Mouse (Mus musculus): ENCODE results near the gene Cenpa.
A peak's percentile ranks its signal among the peaks of the same experiment; 100 is the strongest.

Cenpa gene

DNA sequence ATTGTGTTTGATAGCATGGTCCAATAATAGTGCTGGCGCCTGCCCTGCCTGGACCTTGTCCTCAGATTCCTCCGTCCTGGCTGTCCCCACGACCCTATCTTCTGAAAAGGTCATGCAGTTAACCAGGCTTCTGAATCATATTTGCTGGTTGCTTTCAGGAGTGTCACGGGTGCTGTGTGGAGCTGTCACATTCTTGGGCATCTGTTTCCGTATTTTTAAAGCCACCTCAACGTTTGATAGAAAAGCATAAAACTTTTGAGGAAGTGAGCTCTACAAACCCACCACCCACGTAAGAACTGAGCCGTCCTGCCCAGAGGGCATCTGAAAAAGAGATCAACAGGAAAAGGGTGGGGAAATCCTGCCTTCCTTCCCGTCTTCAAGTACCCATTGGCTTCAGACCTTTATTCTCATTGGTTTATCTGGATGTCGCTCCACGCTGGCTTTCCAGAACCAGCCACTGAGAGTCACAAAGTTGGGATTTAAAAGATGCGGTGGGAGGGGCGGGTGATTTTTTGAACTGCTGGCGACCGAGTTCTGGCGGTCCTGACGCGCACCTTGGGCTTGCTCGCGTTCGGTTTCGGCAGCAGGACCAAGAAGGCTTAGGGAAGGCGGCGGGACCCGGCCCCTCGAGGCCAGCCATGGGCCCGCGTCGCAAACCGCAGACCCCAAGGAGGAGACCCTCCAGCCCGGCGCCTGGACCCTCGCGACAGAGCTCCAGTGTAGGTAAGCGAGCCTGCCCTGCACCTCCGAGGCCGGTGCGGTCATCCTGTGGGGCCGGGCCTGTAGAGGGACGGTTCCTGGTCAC lies at the start of gene Cenpa:
Cenpa (plus strand) TSS at position 387 of the 805 bp plus-strand sequence.
- DNase-seq (ENCODE audit: low spot score in 2 of 2), result peak; percentile 85 to 92

DNA sequence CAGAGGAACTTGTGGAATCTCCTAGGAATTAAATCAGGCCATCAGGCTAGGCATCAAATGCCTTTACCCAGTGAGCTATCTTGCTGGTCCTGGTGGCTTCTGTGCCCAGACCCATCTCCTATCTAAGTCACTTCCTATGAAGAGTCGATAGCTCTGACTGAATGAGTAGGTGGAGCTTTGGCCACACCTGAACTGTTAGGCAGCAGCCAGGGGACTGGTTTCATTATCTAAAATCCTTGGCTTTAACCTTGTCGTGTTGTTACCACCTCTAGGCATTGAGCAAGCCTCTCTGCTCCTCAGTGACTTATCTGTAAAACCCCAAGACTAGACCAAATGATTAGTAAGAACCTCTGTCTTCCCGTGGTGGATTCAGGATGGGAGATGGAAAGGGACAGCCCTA lies 49.2 kb upstream of the Cenpa start:
- no peak for DNase-seq (ENCODE audit: low spot score in 2 of 2)

DNA sequence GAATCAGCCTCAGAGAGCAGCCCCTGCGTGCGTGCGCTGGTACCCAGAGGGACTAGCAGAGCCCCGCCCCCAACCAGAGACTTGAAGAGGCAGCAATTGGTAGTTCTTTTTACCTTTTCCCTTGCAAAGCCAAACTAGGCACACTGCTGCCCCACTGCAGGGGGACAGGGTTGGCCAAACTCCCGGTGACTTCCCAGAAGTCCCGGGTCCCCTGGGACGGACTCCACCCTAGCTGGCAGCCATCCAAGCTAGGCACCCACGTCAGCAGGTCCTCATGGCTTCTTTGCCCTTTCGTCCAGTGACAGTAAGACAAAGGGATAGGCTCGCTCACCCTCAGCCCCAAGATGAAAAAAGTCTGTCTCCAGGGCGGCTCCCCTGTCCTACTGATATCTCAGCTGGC lies 48.7 kb upstream of the Cenpa start:
- no peak for DNase-seq (ENCODE audit: low spot score in 2 of 2)

GRCm38 (mm10) chr5:30618376-30619003 lies 48.1 kb upstream of the Cenpa start:
- DNase-seq (ENCODE audit: low spot score in 2 of 2), result no peak

GRCm38 (mm10) chr5:30619211-30619610 lies 47.4 kb upstream of the Cenpa start:
- DNase-seq (ENCODE audit: low spot score in 2 of 2), result no peak

GRCm38 (mm10) chr5:30620567-30620966 lies 46.0 kb upstream of the Cenpa start:
- DNase-seq (ENCODE audit: low spot score in 2 of 2), result no peak

GRCm38 (mm10) chr5:30621211-30621790 lies 45.3 kb upstream of the Cenpa start:
- DNase-seq (ENCODE audit: low spot score in 2 of 2), result no peak

- DNase-seq (ENCODE audit: low spot score in 2 of 2), result no peak
Measured at GRCm38 (mm10) chr5:30621844-30622176, 44.8 kb upstream of the Cenpa start.

DNA sequence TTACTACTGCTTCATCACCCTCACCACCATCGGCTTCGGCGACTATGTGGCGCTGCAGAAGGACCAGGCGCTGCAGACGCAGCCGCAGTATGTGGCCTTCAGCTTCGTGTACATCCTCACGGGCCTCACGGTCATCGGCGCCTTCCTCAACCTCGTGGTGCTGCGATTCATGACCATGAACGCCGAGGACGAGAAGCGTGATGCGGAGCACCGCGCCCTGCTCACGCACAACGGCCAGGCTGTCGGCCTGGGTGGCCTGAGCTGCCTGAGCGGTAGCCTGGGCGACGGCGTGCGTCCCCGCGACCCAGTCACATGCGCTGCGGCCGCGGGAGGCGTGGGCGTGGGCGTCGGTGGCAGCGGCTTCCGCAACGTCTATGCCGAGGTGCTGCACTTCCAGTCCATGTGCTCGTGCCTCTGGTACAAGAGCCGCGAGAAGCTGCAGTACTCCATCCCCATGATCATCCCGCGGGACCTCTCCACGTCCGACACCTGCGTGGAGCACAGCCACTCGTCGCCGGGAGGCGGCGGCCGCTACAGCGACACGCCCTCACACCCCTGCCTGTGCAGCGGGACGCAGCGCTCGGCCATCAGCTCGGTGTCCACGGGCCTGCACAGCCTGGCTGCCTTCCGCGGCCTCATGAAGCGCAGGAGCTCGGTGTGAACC lies 44.3 kb upstream of the Cenpa start:
- DNase-seq (ENCODE audit: low spot score in 2 of 2), result peak; percentile 45 to 67

- DNase-seq (ENCODE audit: low spot score in 2 of 2), result no peak
Measured at GRCm38 (mm10) chr5:30622841-30623185, 43.8 kb upstream of the Cenpa start.

DNA sequence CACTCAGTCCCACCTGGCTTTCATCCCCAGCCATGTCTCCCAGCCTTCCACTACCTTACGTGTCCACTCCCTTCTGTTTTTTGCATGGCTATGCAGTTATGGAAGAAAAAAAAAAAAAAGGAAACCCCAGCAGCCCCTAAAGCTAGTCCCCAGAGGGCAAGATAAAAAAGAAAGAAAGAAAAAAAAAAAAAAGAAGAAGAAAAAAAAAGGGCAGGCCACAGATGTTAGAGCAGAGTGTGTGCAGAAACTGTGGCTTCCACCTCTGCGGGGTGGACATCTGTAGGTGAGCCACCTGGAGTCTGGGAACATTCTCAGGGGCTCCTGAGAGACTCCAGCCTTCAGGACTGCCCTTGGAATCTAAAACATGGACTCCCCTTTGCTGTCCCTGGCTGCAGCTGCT lies 43.2 kb upstream of the Cenpa start:
- DNase-seq (ENCODE audit: low spot score in 2 of 2), result no peak

DNA sequence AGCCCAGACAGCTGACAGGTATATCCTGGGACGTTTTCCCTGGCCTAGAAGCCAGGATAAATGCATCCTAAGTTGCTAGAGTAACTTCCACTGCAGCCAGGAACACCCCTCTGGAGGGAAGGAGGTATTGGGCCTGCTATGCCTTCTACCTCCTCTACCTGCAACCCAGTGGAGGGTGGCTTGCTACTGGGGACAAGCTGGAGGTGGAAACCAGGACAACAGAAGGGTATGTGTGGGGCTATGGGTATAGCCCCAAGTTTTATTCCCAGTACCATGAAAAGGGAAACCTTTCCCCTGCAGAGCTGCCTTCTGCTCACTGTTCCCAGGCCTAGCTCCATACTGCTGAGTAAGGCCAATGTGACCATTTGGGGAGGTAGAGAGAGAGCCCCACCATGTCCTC lies 42.3 kb upstream of the Cenpa start:
- no peak for DNase-seq (ENCODE audit: low spot score in 2 of 2)

DNA sequence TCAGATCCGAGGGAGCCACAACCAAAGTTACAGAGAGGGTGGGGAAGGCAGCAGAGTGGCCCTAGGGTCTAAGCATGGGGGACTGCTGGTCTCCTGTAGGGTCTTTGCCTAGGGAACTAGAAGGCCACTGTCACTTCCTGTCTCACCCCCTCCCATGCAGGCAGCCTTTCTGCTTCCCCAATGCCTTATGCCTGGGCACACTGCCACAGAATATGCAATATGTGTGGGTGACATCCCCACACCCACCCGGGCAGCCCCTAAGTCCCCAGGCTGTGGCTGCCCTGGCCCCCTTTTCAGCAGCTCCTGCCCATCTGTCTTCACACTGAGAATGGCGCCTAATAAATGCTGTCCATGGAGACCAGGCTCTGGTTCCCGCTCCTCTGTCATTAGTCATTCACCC lies 41.7 kb upstream of the Cenpa start:
- DNase-seq (ENCODE audit: low spot score in 2 of 2), result no peak

GRCm38 (mm10) chr5:30625379-30625778 lies 41.2 kb upstream of the Cenpa start:
- DNase-seq (ENCODE audit: low spot score in 2 of 2), result no peak

DNA sequence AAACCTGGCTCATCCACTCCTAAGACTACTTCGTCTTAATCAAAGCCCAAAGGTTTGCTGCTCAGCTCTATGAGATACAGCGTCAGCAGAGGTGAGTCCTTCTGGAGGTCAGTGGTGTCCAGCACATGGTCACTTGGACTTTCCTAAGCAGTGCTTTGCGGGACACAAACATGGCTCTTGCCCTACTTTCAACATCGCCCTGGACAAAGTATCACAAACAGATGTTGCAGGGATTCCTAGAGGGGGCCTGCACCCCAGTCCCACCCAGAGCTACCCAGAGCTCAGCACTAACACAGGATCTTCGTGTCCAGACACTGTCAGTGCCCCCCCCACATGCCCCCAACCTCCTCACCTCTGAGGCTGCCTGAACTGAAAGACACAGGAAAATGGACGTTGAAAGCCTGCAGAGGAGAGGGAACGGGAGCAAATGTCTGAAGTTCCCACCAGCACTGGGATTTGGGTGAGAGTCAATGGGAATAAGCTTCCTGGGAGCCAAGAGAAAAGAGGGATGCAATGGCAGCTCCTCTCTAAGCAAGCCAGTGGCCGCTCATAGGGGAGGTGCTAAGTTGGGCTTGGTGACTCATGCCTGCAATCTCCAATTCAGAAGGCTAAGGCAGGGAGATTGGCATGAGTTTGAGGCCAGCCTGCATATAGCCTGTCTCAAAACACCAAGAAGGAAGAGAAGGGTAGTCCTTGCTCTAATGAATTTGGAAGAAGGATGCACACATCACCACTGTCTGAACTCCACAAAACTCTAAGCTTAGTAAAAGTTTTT lies 40.1 kb upstream of the Cenpa start:
- no peak for DNase-seq (ENCODE audit: low spot score in 2 of 2)

GRCm38 (mm10) chr5:30628511-30628910 lies 38.1 kb upstream of the Cenpa start:
- DNase-seq (ENCODE audit: low spot score in 2 of 2), result no peak

- no peak for DNase-seq (ENCODE audit: low spot score in 2 of 2)
Measured at GRCm38 (mm10) chr5:30630401-30630800, 36.2 kb upstream of the Cenpa start.

DNA sequence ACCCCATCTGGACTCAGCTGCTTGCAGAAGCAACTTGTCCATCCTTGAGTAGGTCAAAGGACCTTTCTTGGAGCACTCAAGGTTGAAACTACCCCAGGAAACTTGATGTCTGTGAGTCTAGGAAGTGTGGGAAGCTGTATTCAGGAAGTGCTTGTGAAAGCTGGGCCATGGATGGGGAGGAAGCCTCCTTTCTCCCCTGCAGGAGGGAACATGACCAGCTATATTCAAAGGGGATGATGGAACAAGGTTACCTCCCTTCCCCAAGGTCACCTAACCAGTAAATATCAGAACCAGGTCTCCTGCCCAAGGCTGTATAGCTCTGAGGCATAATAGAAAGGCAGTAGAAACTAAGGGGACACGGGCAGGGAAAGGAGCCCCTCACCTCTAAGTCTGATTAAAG lies 34.4 kb upstream of the Cenpa start:
- DNase-seq (ENCODE audit: low spot score in 2 of 2), result no peak

DNA sequence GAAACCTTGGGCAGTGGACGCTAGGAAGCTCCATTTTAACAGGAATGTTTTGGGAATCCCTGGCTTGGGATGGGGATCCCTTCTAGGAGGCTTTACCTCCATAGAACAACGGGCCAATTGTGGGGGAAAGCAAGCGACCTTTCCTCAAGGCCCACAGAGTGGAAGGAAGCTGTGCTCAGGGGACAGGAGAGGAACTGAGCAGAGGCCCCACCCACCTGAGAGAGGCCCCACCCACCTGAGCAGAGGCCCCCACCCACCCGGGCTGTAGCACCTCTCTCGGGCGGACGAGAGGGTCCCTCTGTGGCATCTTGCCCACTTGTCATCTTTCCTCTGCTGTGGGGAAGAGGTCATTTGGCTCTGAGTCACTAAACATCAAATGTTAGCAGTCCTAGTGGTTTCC lies 29.6 kb upstream of the Cenpa start:
- DNase-seq (ENCODE audit: low spot score in 2 of 2), result no peak

GRCm38 (mm10) chr5:30638041-30638440 lies 28.5 kb upstream of the Cenpa start:
- peak; percentile 42 to 68 for DNase-seq (ENCODE audit: low spot score in 2 of 2)

GRCm38 (mm10) chr5:30643477-30644179 lies 22.9 kb upstream of the Cenpa start:
- DNase-seq (ENCODE audit: low spot score in 2 of 2), result no peak

Data from natural killer cell, adult 2 months (primary cell).